Mouse (Mus musculus) lung, postnatal 0 days (tissue): ENCODE measurements around the gene Atp2c1. TPM values are rescaled to one million over a fixed set of nuclear protein-coding genes. Genes with fewer than 3 reads are reported as not detected.

Experiments
- ATAC-seq: fragments of 200-750 bp; cut with Nextera tagmentation; 2 replicates; pipeline ENCODE4 v1.8.0; 2017; ENCODE audit warnings: moderate library complexity
- DNase-seq: peaks from one replicate; pipeline ENCODE4 v3.0.0-alpha.2; 2016; ENCODE audit warnings: low spot score
- H3K27ac ChIP-seq: fragments of 300-500 bp; sonication (generic); 2 replicates; pipeline ENCODE4 v1.5.1; 2014; ENCODE audit warnings: antibody characterized with exemption, mild to moderate bottlenecking, low read length, mixed read lengths
- H3K27me3 ChIP-seq: fragments of 300-500 bp; sonication (generic); replicated peaks from 2 replicates; pipeline ENCODE4 v1.6.1; 2014; ENCODE audit warnings: low read length, mixed read lengths; ENCODE audit not compliant: insufficient read depth
- H3K36me3 ChIP-seq: fragments of 300-500 bp; sonication (generic); 2 replicates; pipeline ENCODE4 v1.6.1; 2014; ENCODE audit warnings: low read length, mixed read lengths; ENCODE audit not compliant: insufficient read depth
- H3K4me1 ChIP-seq: fragments of 300-500 bp; sonication (generic); 2 replicates; pipeline ENCODE4 v1.6.1; 2014; ENCODE audit warnings: antibody characterized with exemption, low read depth, low read length, mixed read lengths; ENCODE audit not compliant: insufficient read depth
- H3K4me2 ChIP-seq: fragments of 300-500 bp; sonication (generic); replicated peaks from 2 replicates; pipeline ENCODE4 v1.6.1; 2014; ENCODE audit warnings: low read depth, mild to moderate bottlenecking, low read length, moderate library complexity, mixed read lengths
- H3K4me3 ChIP-seq: fragments of 300-500 bp; sonication (generic); 2 replicates; pipeline ENCODE4 v1.5.1; 2014; ENCODE audit warnings: low read depth, low read length
- H3K9ac ChIP-seq: fragments of 300-500 bp; sonication (generic); replicated peaks from 2 replicates; pipeline ENCODE4 v1.6.1; 2014; ENCODE audit warnings: low read depth, mild to moderate bottlenecking
- H3K9me3 ChIP-seq: fragments of 300-500 bp; sonication (generic); 2 replicates; pipeline ENCODE4 v1.6.1; 2016; ENCODE audit warnings: low read length, mixed read lengths
- CTCF ChIP-seq: IDR thresholded peaks from 2 replicates; pipeline ENCODE4 v1.5.1; 2016; ENCODE audit warnings: antibody characterized with exemption, mild to moderate bottlenecking
- EP300 ChIP-seq: IDR thresholded peaks from 2 replicates; pipeline ENCODE4 v1.6.1; 2016; ENCODE audit warnings: antibody characterized with exemption, mild to moderate bottlenecking, control low read depth
- WGBS: fragments of 180-500 bp; shearing (Covaris S2); extraction: QIAGEN DNeasy Blood & Tissue Kit; methylation state at CpG from one replicate; pipeline ENCODE4 v1.1.7; 2014; 5-methylcytosine and 5-hydroxymethylcytosine counted together
- polyA plus RNA-seq: library from polyadenylated mRNA; unstranded; fragments of >200 nt; fragmentation: Nextera tagmentation; extraction: Ambion mirVana; gene quantifications from 2 replicates; pipeline ENCODE4 v1.2.1, GENCODE M21; 2015

Atp2c1 gene
- polyA plus RNA-seq, 1 experiment from 2014 or later, result 47.8 TPM

DNA sequence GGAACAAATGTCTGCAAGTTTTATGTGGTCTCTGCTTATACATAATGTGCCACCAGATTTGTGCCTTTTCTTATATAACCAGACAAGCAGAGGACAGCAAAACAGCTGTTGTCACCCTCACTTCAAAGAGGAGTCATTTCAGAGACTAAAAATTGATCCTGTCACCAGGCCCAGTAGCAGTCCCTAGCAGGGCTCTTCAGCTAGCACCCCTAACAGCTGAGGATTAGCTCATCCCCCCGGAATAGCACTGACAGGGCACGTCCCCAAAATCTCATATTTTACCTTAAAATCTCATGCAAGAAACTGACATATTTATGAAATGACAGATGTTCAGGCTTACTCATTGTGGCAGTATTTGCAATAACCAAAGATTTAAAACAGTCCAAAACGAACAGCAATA, 149.5 kb downstream of the Atp2c1 start:
- TF ChIP-seq CTCF (no peak), EP300 (no peak)
- Histone ChIP-seq H3K9ac (no peak overlapping the region), H3K27ac (no peak overlapping the region), H3K36me3 (no peaks in the 10 kb centered on the region), H3K4me1 (no peaks in the 10 kb centered on the region), H3K9me3 (no peaks in the 10 kb centered on the region), H3K4me3 (no peak overlapping the region), H3K27me3 (no peaks in the 10 kb centered on the region), H3K4me2 (no peak overlapping the region)
- ATAC-seq (no peak), DNase-seq (no peak)
- WGBS, result 70% methylated on average over 3 of the region's 3 CpGs

DNA sequence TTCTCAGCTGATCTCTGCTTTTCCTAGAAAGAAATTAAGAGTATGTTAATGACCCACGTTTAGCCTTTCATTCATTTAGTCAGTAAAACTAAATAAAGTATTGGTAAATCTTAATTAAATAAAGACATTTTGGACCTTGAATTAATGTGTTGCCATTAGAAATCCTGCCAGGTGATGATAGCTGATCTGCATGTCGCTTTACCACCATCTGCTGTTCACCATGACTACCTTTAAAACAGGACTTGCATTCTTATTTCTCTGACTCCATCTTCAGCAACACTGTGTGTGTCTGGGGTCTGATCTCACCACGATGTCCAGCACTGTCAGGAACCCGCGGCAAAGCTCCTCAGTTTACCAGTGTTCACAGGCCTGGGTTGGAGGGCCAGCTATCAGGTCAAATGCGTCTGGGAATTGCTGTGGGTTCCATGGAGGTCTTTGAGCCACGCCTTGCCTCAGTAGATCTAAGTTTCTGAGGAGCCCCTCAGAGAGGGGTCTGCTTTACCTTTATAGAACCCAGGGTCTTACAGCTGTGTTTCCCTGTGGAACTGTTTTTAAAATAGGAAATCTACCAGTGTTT, 150.1 kb downstream of the Atp2c1 start:
- no peak overlapping the region for H3K4me2 ChIP-seq
- H3K27ac ChIP-seq, result no peak overlapping the region
- H3K4me1 ChIP-seq, result no peaks in the 10 kb centered on the region
- no peak overlapping the region for H3K4me3 ChIP-seq
- H3K27me3 ChIP-seq, result no peaks in the 10 kb centered on the region
- no peak overlapping the region for H3K9ac ChIP-seq
- H3K9me3 ChIP-seq, result no peaks in the 10 kb centered on the region
- WGBS, result 72% methylated on average over 7 of the region's 7 CpGs
- no peaks in the 10 kb centered on the region for H3K36me3 ChIP-seq
- ATAC-seq, result no peak
- DNase-seq, result no peak
- TF ChIP-seq EP300 (no peak), CTCF (no peak)

DNA sequence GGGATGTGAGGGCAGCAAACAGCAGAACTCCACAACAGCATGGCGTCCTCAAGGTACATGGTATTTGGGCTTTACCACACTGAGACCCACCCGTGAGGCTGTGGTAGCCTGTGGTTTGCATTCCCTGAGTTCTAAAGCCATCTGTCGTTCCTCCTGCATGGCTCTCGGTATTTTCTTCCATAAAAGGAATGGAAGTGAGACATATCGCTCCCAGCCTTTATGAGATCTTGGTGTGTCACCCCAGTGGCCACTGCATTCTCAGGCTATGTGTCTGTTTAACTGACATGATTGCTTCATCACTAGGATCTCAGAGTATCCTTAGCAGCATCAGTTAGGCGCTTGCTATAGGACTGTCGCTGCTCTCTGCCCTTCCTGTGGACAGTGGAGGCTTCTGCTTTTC, 150.7 kb downstream of the Atp2c1 start:
- H3K36me3 ChIP-seq, result no peaks in the 10 kb centered on the region
- H3K9ac ChIP-seq, result no peak overlapping the region
- ATAC-seq (no peak), DNase-seq (no peak)
- no peak overlapping the region for H3K4me3 ChIP-seq
- H3K9me3 ChIP-seq, result no peaks in the 10 kb centered on the region
- no peak overlapping the region for H3K4me2 ChIP-seq
- 64% methylated on average over 7 of the region's 7 CpGs for WGBS
- H3K27me3 ChIP-seq, result no peaks in the 10 kb centered on the region
- TF ChIP-seq CTCF (no peak), EP300 (no peak)
- H3K4me1 ChIP-seq, result no peaks in the 10 kb centered on the region
- no peak overlapping the region for H3K27ac ChIP-seq

DNA sequence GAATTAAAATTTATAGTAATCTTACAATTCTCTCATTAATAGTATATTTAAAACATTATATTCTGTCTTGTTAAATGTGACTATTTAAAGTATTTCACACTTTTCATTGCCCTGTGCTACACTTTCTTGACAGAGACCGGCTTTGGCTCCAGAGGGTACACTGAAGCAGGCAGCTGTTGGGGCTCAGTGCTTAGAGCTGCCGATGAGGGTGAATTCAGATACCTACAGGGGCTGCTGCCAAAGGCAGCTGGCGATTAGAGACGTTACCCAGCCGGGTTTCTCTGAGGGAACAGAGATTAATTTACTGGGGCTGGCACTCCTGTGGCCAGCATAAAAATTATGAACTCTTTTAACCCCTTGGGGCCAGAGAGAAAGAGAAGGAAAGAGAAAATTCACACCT, 152.8 kb downstream of the Atp2c1 start:
- Histone ChIP-seq H3K4me2 (no peak overlapping the region), H3K9ac (no peak overlapping the region), H3K36me3 (no peaks in the 10 kb centered on the region), H3K27me3 (no peaks in the 10 kb centered on the region), H3K27ac (no peak overlapping the region), H3K4me1 (no peaks in the 10 kb centered on the region), H3K9me3 (no peaks in the 10 kb centered on the region), H3K4me3 (no peak overlapping the region)
- ATAC-seq, result no peak
- TF ChIP-seq EP300, result no peak
- no peak for TF ChIP-seq CTCF
- WGBS, result 45% methylated on average over 5 of the region's 5 CpGs
- DNase-seq, result no peak

DNA sequence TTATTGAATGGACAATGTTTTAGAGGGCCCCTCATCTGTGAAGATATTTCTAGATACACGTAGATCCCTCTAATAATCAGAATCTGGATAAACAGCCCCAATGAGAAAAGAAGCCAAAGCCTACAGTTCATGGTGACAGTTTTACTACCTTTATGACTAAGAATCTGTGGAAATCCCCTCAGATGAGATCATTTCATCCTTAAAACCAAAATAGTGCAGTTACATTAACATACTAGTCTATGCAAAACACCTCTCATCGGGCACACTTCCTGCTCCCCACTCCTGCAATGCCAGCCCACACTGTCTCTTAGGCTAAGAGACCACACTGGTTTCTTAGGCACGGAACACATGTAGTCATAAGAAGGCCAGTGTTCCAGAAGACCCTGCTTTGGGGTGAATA, 158.5 kb downstream of the Atp2c1 start:
- Histone ChIP-seq H3K27ac (no peak overlapping the region), H3K4me1 (no peaks in the 10 kb centered on the region), H3K9ac (no peak overlapping the region), H3K4me2 (no peak overlapping the region), H3K4me3 (no peak overlapping the region), H3K36me3 (no peaks in the 10 kb centered on the region), H3K9me3 (no peaks in the 10 kb centered on the region), H3K27me3 (no peaks in the 10 kb centered on the region)
- 80% methylated on average over 3 of the region's 3 CpGs for WGBS
- TF ChIP-seq EP300, result no peak
- TF ChIP-seq CTCF, result no peak
- no peak for DNase-seq
- no peak for ATAC-seq

DNA sequence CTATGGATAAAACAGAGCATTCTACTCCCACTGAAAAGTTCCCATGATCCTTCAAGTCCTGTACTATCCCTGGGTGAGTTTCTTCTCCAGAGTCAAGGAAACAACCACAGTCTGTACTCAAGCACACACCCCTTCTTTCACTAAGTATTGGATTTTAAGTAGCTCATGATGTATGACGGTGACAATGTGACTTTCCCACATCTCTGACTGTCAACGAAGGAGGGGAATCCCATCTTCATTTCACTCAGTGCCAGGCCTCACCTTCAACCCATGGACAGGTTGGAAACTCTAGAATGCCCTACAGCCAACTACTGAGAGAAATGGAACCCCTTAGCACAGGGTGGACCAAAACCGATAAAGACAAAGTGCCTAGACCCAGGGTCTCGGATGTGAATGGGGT, 160.9 kb downstream of the Atp2c1 start:
- no peak overlapping the region for H3K9ac ChIP-seq
- 87% methylated on average over 4 of the region's 4 CpGs for WGBS

More for the DNA sequence above, 160.9 kb downstream of the Atp2c1 start:
- no peaks in the 10 kb centered on the region for H3K4me1 ChIP-seq
- H3K27me3 ChIP-seq, result no peaks in the 10 kb centered on the region
- no peak overlapping the region for H3K4me3 ChIP-seq
- H3K27ac ChIP-seq, result no peak overlapping the region
- no peaks in the 10 kb centered on the region for H3K9me3 ChIP-seq
- no peak for TF ChIP-seq CTCF
- no peak for TF ChIP-seq EP300
- H3K36me3 ChIP-seq, result no peaks in the 10 kb centered on the region
- ATAC-seq (no peak), DNase-seq (no peak)
- no peak overlapping the region for H3K4me2 ChIP-seq
